Mouse (Mus musculus) lung, embryonic 14.5 days (tissue): ENCODE measurements at regions not wholly inside any gene's neighbourhood (a gene's known extent, or its start where the extent isn't known, plus 50 kb on each side); places are given as distances from the start of the nearest gene placed in this dataset.
A peak's percentile ranks its signal among the peaks of the same experiment; 100 is the strongest.

Experiments used
- ATAC-seq: fragments of 200-750 bp; cut with Nextera tagmentation; 2 replicates; pipeline ENCODE4 v1.8.0; 2017; ENCODE audit warnings: mild to moderate bottlenecking, moderate TSS enrichment, moderate library complexity; ENCODE audit not compliant: insufficient read depth
- DNase-seq: peaks from one replicate; pipeline ENCODE4 v3.0.0-alpha.2; 2015
- H3K27ac ChIP-seq: fragments of 300-500 bp; sonication (generic); 2 replicates; pipeline ENCODE4 v1.5.1; 2014; ENCODE audit warnings: low read depth, mild to moderate bottlenecking, moderate library complexity
- H3K27me3 ChIP-seq: fragments of 300-500 bp; sonication (generic); 2 replicates; pipeline ENCODE4 v1.6.1; 2014; ENCODE audit warnings: low read length, control low read depth; ENCODE audit not compliant: insufficient read depth
- H3K36me3 ChIP-seq: fragments of 300-500 bp; sonication (generic); 2 replicates; pipeline ENCODE4 v1.6.1; 2014; ENCODE audit warnings: control low read depth; ENCODE audit not compliant: insufficient read depth
- H3K4me1 ChIP-seq: fragments of 300-500 bp; sonication (generic); 2 replicates; pipeline ENCODE4 v1.6.1; 2014; ENCODE audit warnings: antibody characterized with exemption, control low read depth; ENCODE audit not compliant: insufficient read depth
- H3K4me2 ChIP-seq: fragments of 300-500 bp; sonication (generic); 2 replicates; pipeline ENCODE4 v1.6.1; 2014; ENCODE audit warnings: mild to moderate bottlenecking
- H3K4me3 ChIP-seq: fragments of 300-500 bp; sonication (generic); 2 replicates; pipeline ENCODE4 v1.5.1; 2014; ENCODE audit warnings: low read depth, low read length
- H3K9ac ChIP-seq: fragments of 300-500 bp; sonication (generic); 2 replicates; pipeline ENCODE4 v1.6.1; 2014
- H3K9me3 ChIP-seq: fragments of 300-500 bp; sonication (generic); 2 replicates; pipeline ENCODE4 v1.6.1; 2016; ENCODE audit warnings: low read depth, low read length, control low read depth
- CTCF ChIP-seq: IDR thresholded peaks from 2 replicates; pipeline ENCODE4 v1.5.1; 2016; ENCODE audit warnings: antibody characterized with exemption, low read depth
- WGBS: fragments of 180-500 bp; shearing (Covaris S2); extraction: QIAGEN DNeasy Blood & Tissue Kit; methylation state at CpG from one replicate; pipeline ENCODE4 v1.1.7; 2014; 5-methylcytosine and 5-hydroxymethylcytosine counted together

GRCm38 (mm10) chrX:5765702-5766101 is 96.8 kb downstream of the Btbd35f7 start:
- Histone ChIP-seq H3K27me3 (no peaks in the 10 kb centered on the region), H3K9me3 (no peaks in the 10 kb centered on the region), H3K27ac (no peak overlapping the region), H3K36me3 (no peaks in the 10 kb centered on the region), H3K9ac (no peak overlapping the region), H3K4me1 (no peaks in the 10 kb centered on the region), H3K4me2 (no peak overlapping the region), H3K4me3 (no peak overlapping the region)
- DNase-seq (no peak), ATAC-seq (no peak)
- no peak for TF ChIP-seq CTCF
- WGBS, result 70% methylated on average over 2 of the region's 2 CpGs

- Histone ChIP-seq H3K27me3 (no peaks in the 10 kb centered on the region), H3K4me3 (no peak overlapping the region), H3K9ac (no peak overlapping the region), H3K4me2 (no peak overlapping the region), H3K4me1 (no peaks in the 10 kb centered on the region), H3K9me3 (no peaks in the 10 kb centered on the region), H3K27ac (no peak overlapping the region), H3K36me3 (no peaks in the 10 kb centered on the region)
- WGBS, result 42% methylated on average over 2 of the region's 2 CpGs
- ATAC-seq (peak; percentile 69), DNase-seq (peak; percentile 3)
- no peak for TF ChIP-seq CTCF
Measured at GRCm38 (mm10) chrX:5798433-5798832, 129.6 kb downstream of the Btbd35f7 start.

DNA sequence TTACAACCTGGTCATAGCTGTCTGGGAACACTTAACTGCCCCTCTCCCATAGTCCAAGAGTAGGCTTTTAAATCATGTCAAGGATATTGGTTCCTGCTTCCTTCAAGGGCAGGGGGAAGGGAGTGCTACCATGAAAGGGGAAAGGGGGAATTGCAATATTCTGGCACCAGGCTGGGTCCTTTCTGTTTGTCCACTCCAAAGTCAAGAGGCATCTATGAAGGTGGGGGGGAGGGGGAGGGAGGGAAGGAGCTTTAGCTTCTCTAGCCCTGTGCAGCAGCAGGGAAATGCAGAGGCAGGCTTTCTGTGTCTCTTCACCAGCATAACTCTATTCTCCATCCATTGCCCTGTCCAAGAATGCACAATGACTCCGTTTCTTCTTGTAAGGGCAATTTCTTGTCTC is 130.0 kb downstream of the Btbd35f7 start:
- Histone ChIP-seq H3K9me3 (no peaks in the 10 kb centered on the region), H3K27ac (no peak overlapping the region), H3K27me3 (no peaks in the 10 kb centered on the region), H3K4me2 (no peak overlapping the region), H3K4me3 (no peak overlapping the region), H3K36me3 (no peaks in the 10 kb centered on the region), H3K4me1 (no peaks in the 10 kb centered on the region), H3K9ac (no peak overlapping the region)
- ATAC-seq (peak; percentile 58; the same call in 1 of the 2 replicates), DNase-seq (peak; percentile 0)
- 50% methylated on average over 1 of the region's 1 CpGs for WGBS
- no peak for TF ChIP-seq CTCF

- H3K9me3 ChIP-seq, result no peaks in the 10 kb centered on the region
- no peaks in the 10 kb centered on the region for H3K27me3 ChIP-seq
- no peak for DNase-seq
- no peak overlapping the region for H3K9ac ChIP-seq
- no peaks in the 10 kb centered on the region for H3K4me1 ChIP-seq
- no peak overlapping the region for H3K4me2 ChIP-seq
- no peak overlapping the region for H3K4me3 ChIP-seq
- TF ChIP-seq CTCF, result no peak
- no peaks in the 10 kb centered on the region for H3K36me3 ChIP-seq
- no peak overlapping the region for H3K27ac ChIP-seq
- no peak for ATAC-seq
- WGBS, result 60% methylated on average over 1 of the region's 1 CpGs
Measured at GRCm38 (mm10) chrX:5803181-5803580, 134.3 kb downstream of the Btbd35f7 start.
